Mouse (Mus musculus) ovary, postnatal 10 days (tissue): ENCODE data around the gene Tle3.

ENCODE experiments used
- DNase-seq: peaks from one replicate; pipeline ENCODE4 v3.0.0; 2022; ENCODE audit warnings: low spot score

Gene Tle3

DNA sequence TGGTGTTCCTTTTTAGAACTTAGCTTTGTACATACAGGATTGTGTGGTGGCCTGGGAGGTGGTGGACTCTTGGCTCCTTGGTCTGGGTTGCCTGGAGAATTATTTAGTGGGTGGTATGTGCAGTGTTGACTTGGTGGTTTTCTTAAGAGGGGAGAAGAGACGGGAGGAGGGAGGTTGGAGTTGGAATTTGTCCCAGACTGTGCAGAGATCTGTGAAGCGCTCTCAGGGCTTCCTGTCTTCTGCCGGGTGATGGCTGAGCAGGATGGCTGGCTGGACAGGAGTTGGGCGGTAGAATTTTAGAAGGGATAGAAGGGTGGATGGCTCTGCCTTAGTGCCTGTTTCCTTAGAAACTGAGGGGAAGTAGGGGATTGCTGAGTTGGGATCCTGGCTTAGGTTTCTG is 25.0 kb downstream of the Tle3 start:
- DNase-seq: no peak

DNA sequence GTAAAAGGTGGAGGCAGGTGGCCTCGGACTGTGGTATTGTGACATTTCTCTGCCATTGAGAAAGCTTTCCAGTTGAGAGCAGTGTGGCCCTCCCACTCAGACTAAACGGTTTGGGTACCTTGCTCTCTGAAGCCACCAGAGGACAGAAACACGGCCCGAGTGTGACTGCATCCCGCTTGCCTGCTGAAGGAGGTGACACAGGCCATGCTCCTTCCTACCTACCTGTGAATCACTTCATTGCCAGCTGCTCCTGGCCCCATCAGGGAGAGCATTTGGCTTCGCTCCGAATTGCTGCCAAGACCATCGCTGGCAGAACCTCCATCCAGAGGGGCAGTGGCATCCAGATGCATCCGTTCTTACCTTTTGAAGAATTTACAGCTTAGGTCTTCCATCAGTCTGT is 26.0 kb downstream of the Tle3 start:
- no peak for DNase-seq

DNA sequence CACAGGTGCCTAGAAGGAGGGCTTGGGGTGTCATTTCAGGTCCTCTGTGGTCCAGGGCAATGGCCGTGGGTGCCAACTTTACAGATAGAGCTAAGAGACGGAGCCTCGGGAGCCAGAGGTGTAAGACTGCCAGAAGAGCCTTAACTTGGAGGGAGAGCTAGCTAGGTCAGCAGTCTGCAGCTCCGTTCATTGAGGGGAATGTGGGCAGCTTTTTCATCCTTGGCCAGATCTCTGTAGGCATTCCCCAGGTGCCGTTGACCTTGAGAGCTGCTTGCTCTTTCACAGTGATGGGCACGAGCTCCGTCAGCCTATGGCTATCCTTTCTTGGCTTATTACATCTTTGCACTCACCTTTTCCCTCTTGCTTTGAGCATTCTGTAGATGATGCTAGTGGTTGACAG is 28.0 kb downstream of the Tle3 start:
- no peak for DNase-seq

GRCm38 (mm10) chr9:61401664-61402063 is 29.5 kb downstream of the Tle3 start:
- no peak for DNase-seq

GRCm38 (mm10) chr9:61402268-61402667 is 30.1 kb downstream of the Tle3 start:
- no peak for DNase-seq

DNA sequence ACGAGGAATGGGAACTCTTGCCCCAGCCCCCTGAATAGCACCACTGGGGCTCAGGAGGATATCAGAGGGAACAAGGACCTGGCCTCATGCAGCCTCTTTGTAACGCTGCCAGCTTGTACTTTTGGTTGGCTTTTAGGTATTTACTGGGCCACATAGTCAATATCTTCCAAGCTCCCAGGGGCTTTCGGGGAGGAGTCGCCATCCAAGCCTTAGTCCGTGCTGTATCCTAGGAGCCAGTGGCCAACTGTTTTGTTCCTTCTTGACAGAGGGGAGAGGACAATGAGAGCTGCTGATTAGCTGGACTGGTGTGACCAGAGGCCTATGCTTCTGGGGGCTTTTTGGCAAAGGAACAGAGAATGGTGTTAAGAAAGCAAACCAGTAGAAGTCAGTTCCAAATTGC is 30.6 kb downstream of the Tle3 start:
- no peak for DNase-seq

DNA sequence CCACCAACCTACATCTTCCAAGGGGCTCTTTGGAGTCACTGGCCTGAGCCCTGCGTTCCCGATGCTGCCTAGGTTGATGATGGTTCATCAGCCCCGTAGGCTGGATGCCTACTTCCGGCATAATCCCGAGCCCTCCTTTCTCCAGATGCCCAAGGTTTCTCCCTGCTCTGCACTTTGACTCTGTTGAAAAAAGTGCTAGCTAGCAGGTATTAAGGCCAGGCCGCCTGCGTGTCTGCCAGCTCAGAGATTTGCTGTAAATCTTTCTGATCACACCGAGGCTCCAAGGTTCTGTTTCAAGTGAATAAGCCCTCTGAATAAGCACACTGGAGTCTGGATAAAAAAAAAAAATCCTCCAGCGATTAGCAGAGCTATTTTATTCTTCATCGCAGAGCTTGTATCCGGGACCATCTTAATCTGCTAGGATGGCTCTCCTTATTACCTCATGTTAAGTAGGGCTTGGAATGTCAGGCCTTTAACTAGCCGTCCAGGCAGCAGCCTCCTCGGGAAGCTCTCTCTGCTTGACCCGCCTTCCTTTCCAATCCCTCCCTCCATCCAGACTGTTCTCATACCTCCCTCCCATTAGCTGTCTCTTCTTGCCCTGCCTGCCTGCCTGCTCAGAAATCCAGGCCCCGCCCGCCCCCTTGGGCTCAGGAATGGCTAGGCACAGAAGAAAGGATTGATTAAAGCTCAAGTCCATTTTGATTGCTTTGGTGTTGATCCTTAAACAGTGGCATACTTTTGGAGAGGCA is 31.9 kb downstream of the Tle3 start:
- no peak for DNase-seq

- no peak for DNase-seq
Observed at GRCm38 (mm10) chr9:61404615-61404980, 32.4 kb downstream of the Tle3 start.

DNA sequence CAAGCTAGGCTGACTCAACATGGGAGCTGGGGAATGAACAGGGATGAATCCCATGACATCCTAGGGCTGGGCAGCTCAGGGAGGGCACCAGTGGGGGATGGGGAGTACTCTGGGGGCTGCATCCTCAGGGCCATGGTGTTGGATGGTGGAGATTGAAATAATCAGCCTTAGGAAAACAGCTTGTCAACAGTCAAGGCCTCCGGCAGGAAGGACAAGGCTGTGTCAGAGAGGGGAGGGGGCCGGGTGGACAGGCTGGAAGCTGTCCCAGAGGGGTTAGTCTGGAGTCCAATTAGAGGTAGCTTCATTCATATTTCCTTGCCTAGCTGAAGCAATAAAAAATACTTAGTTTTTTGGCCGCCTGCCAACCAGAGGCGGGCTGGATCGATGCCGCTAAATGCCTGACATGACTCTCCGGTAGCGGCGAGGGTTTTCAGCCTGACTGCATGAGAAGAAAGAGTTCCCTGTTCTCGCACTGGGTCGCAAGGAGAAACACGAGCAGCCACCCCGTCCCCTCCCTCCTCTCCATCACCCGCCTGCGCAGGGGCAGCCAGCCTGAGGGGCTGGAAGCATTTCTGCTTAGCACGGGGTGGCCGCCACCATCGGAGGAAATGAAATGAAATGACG is 32.9 kb downstream of the Tle3 start:
- peak; percentile 58 for DNase-seq

- no peak for DNase-seq
Observed at GRCm38 (mm10) chr9:61406343-61406742, 34.2 kb downstream of the Tle3 start.

DNA sequence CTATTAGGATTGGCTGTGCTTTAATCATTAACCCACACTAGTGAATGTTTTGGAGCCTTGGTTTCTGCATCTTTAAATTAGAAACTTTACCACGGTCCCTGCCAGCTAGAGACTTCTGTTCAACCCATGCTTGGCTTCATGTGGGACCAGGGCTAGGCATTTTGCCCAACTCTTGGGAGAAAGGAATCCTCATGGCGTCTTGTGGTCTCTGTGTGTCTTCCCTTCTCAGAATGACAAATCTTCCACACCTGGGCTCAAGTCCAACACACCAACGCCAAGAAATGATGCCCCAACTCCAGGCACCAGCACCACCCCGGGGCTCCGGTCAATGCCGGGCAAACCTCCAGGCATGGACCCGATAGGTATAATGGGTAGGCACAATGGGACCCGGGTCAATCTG is 36.9 kb downstream of the Tle3 start:
- no peak for DNase-seq

DNA sequence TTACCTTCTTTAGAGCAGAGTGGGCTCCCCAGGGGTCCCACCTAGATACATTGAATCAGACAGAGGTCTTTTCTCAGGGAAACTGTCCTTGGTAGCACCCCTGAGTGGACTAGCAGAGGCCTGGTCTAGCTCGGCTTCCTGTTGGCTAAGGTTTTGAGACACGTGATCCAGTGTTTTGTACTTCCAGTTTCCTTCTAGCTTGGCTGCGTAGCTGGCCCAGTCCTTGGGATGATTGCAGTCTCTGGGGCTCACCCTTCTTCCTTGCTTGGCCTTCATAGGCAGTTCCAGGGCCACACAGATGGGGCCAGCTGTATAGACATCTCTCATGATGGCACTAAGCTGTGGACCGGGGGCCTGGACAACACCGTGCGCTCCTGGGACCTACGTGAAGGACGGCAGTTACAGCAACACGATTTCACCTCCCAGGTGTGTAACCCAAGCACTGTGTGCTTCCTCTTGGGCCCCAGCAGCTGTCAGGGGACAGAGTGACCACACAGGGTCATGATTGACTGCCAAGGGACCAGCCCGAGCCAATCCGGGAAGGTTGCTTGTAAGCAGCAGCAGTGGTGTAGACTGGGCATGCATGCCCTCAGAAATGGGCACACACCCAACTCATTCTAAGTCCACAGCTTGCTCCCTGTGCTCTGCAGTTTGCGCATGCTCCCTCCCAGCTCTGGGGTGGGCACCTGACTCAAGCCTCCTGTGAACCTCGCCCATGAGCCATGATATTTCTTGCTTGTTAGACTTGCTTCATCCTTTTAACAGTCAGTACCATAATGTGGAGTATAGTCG is 41.7 kb downstream of the Tle3 start:
- no peak for DNase-seq

DNA sequence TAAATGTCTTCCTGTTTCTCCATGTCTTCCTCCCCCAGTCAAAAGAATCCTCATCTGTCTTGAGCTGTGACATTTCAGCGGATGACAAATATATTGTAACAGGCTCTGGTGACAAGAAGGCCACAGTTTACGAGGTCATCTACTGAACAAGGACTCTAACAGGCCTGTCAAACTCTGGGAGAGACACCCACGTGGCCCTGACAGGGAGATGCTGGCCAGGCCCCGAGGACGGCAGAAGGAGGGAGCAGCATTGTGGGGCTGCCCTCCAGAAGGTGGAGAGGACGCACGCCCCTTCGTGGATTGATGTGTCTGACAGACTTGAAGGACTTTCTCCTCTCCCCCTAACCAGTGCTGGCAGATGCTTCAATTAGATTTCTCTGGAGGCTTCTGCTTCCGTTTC is 44.4 kb downstream of the Tle3 start:
- no peak for DNase-seq

DNA sequence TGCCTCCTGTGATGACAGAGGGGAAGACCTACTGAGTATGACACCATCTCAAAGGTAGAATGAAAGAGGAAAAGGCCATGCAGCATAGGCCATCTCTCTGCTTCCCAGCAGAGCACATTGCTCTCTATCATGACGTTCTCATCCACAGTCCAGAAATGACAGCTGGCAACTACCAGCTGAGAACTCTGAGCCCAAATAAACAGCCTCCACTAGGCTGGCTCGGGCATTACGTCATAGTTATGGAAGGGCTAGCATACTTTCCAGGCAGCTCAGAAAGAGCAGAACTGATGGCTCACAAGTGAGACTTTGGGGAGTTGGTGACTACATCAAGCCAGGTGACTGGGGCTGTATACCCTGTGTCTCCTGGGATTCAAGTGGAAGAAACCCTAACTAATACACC is 49.5 kb downstream of the Tle3 start:
- no peak for DNase-seq

- DNase-seq: no peak
Observed at GRCm38 (mm10) chr9:61424245-61424644, 52.1 kb downstream of the Tle3 start.

GRCm38 (mm10) chr9:61426493-61426892 is 54.3 kb downstream of the Tle3 start:
- DNase-seq: no peak

DNA sequence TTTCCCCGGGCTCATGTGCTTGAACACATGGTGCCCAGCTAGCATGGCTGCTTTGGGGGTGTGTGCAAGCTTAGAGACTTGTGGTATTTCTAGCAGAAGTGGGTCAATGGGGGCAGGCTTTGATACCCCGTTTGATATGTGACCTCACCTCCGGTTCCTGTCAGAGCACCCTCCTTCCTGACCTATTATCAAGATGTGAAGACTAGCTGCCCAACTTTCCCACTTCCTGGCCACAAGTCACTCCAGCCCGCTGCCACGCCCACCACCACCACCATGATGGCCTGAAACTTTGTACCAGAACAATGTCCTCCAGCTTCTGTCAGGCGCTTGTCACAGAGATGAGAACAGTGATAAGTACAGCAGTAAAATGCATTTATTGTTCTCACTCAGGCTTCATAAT is 54.9 kb downstream of the Tle3 start:
- no peak for DNase-seq

DNA sequence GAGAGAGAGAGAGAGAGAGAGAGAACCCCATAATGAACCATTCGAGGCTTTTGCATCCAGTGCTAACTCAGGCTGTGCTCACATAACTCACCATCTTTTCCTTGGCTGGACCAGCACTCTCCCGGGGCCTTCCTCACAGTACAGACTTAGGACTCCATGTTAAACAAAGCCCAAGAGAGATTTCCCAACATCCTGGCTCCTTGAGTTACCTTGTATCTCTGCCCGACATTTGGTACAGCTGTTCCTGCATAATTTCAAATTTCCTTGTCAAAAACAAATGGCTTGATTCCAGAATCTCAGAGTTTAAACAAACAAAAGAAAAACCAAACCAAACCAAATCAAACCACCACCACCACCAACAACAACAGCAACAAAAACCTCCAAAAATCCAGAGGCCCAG is 55.7 kb downstream of the Tle3 start:
- DNase-seq: no peak

- DNase-seq: no peak
Observed at GRCm38 (mm10) chr9:61431830-61432229, 59.7 kb downstream of the Tle3 start.

DNA sequence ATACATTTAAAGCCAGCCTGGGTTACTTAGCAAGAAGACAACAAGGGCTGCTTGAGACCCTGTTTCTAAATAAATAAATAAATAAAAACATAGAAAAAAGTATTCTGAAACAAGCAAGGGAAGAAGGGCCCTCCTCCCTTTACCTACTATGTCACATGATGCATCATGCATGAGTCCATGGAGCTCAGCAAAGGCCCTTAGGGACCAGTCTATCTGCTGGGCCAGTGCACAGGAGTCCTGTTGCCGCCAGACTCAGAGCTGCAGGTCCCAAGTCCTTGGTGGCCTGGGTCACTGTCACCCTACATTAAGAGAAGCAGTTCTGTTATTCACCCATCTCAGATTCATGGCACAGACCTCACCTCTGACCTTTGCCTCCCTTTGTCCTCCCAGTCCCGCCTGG is 61.0 kb downstream of the Tle3 start:
- no peak for DNase-seq

GRCm38 (mm10) chr9:61434062-61434461 is 61.9 kb downstream of the Tle3 start:
- no peak for DNase-seq

DNA sequence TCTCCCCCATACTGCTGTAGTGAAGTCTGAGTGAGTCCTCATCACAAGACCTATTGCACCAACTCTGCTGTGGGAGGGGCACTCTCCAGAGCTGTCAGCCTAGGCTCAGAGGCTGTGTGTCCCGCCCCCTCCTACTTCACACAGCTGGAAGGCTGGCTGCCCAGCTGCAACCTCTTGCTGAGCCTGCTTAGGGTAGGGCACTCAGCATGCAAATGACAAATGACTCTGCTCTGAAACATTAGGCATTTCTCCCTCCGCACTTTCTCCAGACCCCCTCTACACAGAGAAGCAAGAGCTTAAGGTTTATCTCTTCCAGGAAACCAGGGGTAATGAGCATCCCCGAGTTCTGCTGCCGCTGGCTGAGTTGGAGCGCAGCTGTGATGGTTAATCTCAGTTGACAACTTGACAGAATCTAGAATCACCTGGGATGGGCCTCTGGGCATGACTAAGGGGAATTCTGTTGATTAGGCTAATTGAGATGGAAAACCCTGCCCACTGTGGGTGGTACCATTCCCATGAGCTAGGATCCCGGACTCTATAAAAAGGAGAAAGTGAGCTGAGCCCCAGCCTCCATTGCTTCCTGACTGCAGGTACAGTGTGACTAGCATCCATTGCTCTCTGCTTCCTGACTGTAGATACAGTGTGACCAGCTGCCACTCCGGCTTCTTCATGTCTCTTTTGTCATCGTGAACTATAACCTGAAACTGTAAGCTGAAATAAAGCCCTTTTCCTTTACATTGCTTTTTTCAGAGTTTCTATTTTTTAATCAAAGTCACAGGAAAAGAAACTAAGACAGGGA is 63.2 kb downstream of the Tle3 start:
- DNase-seq: no peak

GRCm38 (mm10) chr9:61436104-61436503 is 63.9 kb downstream of the Tle3 start:
- DNase-seq: no peak
